Mouse (Mus musculus) midbrain, postnatal 0 days (tissue): Measurements from ENCODE around the gene 9930022D16Rik. TPM values are rescaled to one million over a fixed set of nuclear protein-coding genes. Genes with fewer than 3 reads are reported as not detected.

Source experiments
- ATAC-seq: fragments of 200-750 bp; cut with Nextera tagmentation; 2 replicates; pipeline ENCODE4 v1.8.0; 2017; ENCODE audit warnings: moderate number of reproducible peaks, mild to moderate bottlenecking, moderate TSS enrichment, moderate library complexity; ENCODE audit not compliant: low FRiP score
- DNase-seq: peaks from one replicate; pipeline ENCODE4 v3.0.0-alpha.2; 2015; ENCODE audit warnings: low spot score
- H3K27ac ChIP-seq: fragments of 300-500 bp; sonication (generic); 2 replicates; pipeline ENCODE4 v1.5.1; 2014; ENCODE audit warnings: low read depth, mild to moderate bottlenecking, low read length, mixed read lengths
- H3K27me3 ChIP-seq: fragments of 300-500 bp; sonication (generic); 2 replicates; pipeline ENCODE4 v1.6.1; 2014; ENCODE audit warnings: low read length, control low read depth, mixed read lengths; ENCODE audit not compliant: insufficient read depth
- H3K36me3 ChIP-seq: fragments of 300-500 bp; sonication (generic); 2 replicates; pipeline ENCODE4 v1.6.1; 2014; ENCODE audit warnings: low read length, control low read depth, mixed read lengths; ENCODE audit not compliant: insufficient read depth
- H3K4me1 ChIP-seq: fragments of 300-500 bp; sonication (generic); 2 replicates; pipeline ENCODE4 v1.6.1; 2014; ENCODE audit warnings: mild to moderate bottlenecking, control low read depth, antibody characterized with exemption, low read length, mixed read lengths; ENCODE audit not compliant: insufficient read depth
- H3K4me2 ChIP-seq: fragments of 300-500 bp; sonication (generic); 2 replicates; pipeline ENCODE4 v1.6.1; 2014; ENCODE audit warnings: low read depth, mild to moderate bottlenecking, low read length, mixed read lengths; ENCODE audit not compliant: poor library complexity, severe bottlenecking
- H3K4me3 ChIP-seq: fragments of 300-500 bp; sonication (generic); 2 replicates; pipeline ENCODE4 v1.5.1; 2014; ENCODE audit warnings: low read depth, mild to moderate bottlenecking, low read length, moderate library complexity
- H3K9ac ChIP-seq: fragments of 300-500 bp; sonication (generic); replicated peaks from 2 replicates; pipeline ENCODE4 v1.6.1; 2014; ENCODE audit warnings: mild to moderate bottlenecking, low read length, moderate library complexity, mixed read lengths; ENCODE audit not compliant: poor library complexity, severe bottlenecking
- H3K9me3 ChIP-seq: fragments of 300-500 bp; sonication (generic); 2 replicates; pipeline ENCODE4 v1.6.1; 2016; ENCODE audit warnings: low read length, control low read depth
- CTCF ChIP-seq: IDR thresholded peaks from 2 replicates; pipeline ENCODE4 v1.5.1; 2016; ENCODE audit warnings: antibody characterized with exemption, mild to moderate bottlenecking
- WGBS: fragments of 180-500 bp; shearing (Covaris S2); extraction: QIAGEN DNeasy Blood & Tissue Kit; methylation state at CpG from one replicate; pipeline ENCODE4 v1.1.7; 2014; 5-methylcytosine and 5-hydroxymethylcytosine counted together
- polyA plus RNA-seq: library from polyadenylated mRNA; unstranded; fragments of >200 nt; fragmentation: Nextera tagmentation; extraction: Ambion mirVana; gene quantifications from 2 replicates; pipeline ENCODE4 v1.2.1, GENCODE M21; 2015
- total RNA-seq: library from RNA; depleted of rRNA; stranded (reverse); fragments of >200 nt; gene quantifications from 2 replicates; pipeline ENCODE4 v1.2.3, GENCODE M21; 2014

The 9930022D16Rik gene
- total and polyA plus RNA-seq, 2 experiments from 2014 or later, result not detected

DNA sequence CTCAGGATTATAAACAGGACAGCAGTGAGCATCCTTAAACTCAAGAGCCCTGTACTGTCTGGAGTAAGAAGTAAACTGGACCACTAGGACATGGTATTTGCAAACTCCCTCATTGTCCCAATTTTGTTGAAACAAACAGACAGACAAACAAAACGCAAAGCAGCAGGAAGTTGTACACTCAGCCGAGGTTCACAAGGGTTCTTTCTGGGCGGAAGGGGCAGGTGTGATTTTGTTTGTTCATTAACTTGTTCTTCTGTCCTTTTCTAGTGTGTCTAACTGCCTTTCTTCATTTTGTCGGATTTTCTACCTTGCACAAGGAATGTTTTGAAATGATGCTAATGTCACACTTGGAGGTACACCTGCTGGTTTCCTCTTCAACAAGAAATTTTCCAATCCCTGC lies 5.7 kb downstream of the 9930022D16Rik start:
- H3K4me3 ChIP-seq, result no peak overlapping the region
- no peaks in the 10 kb centered on the region for H3K9me3 ChIP-seq
- ATAC-seq (no peak), DNase-seq (no peak)
- no peaks in the 10 kb centered on the region for H3K36me3 ChIP-seq
- WGBS, result 53% methylated on average over 4 of the region's 4 CpGs
- no peak overlapping the region for H3K4me2 ChIP-seq
- TF ChIP-seq CTCF, result no peak
- no peak overlapping the region for H3K27ac ChIP-seq
- H3K9ac ChIP-seq, result no peak overlapping the region
- no peaks in the 10 kb centered on the region for H3K4me1 ChIP-seq
- no peaks in the 10 kb centered on the region for H3K27me3 ChIP-seq

DNA sequence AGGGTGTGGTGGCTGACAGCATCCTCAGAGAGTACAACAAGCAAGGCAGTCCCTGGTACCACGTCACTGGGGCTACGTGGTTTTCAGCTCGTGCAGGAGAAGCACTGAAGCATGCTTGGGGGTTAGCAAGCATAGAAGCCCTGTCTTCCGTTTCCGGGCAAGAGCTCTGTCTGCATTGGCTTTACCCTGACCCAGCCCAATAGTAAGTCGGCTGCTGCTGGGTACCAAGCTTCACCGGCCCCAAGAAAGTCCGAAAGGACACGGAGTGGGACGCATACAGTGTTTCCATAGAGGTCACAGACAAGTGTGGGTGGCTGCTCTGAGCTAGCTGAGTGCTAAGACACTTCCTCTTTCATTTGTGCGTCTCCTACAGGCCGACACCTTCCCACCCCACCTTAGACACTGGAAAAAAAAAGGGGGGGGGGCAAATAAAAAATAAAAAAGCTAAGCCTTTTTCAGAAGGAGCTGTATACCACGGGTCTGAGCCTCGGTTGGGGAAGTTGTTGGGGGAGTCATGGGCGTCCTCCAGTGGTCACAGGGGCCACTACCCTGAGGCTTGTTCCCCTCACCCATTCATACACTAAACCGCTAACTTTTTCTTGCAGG lies 6.3 kb downstream of the 9930022D16Rik start:
- ATAC-seq, result no peak
- Histone ChIP-seq H3K4me3 (no peak overlapping the region), H3K4me1 (no peaks in the 10 kb centered on the region), H3K4me2 (no peak overlapping the region), H3K27me3 (no peaks in the 10 kb centered on the region), H3K9ac (no peak overlapping the region), H3K27ac (no peak overlapping the region), H3K36me3 (no peaks in the 10 kb centered on the region), H3K9me3 (no peaks in the 10 kb centered on the region)
- DNase-seq, result no peak
- TF ChIP-seq CTCF, result no peak
- WGBS, result 48% methylated on average over 16 of the region's 16 CpGs

DNA sequence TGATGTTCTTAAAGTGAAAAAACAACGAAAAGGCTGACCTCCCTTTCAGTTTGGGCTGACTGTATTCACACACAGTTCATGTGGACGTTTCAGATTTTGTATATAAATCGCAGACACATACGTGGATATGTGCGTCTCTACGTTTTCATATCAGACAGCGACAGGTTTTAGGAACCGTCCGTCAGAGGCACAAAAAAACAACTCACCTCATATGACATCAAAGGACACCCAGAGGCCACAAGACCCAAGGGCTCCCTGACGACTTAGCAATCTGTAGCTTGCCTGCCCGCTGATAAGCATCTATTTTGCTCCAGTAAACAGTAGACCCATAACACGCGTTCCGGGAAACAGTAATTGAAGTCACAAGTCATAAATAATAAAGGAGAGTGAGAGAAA lies 6.8 kb downstream of the 9930022D16Rik start:
- no peak for DNase-seq
- no peak for ATAC-seq
- H3K4me2 ChIP-seq, result no peak overlapping the region
- no peaks in the 10 kb centered on the region for H3K9me3 ChIP-seq
- WGBS, result 82% methylated on average over 14 of the region's 14 CpGs
- H3K4me3 ChIP-seq, result no peak overlapping the region
- no peak overlapping the region for H3K27ac ChIP-seq
- no peak overlapping the region for H3K9ac ChIP-seq
- TF ChIP-seq CTCF, result no peak
- no peaks in the 10 kb centered on the region for H3K27me3 ChIP-seq
- no peaks in the 10 kb centered on the region for H3K4me1 ChIP-seq
- no peaks in the 10 kb centered on the region for H3K36me3 ChIP-seq

DNA sequence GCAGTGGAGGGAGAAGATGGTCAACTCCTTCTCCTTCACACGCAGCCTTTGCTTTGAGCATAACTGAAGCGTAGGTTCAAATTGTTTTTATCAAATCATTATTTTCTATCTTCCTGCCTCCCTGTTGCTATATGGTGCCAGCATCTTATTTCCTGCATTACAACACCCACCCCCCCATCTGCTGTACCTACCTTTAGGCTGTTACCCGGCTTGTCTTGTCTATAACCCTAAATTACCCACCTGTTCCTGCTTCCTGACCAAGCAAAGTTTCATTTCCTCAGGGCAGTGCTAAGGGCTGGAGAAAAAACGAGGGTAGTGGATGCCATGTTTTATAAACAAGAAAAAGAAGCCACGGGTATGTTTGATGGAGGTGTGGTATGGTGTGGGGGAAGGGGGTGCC lies 7.5 kb downstream of the 9930022D16Rik start:
- TF ChIP-seq CTCF, result no peak
- no peaks in the 10 kb centered on the region for H3K9me3 ChIP-seq
- no peak overlapping the region for H3K4me2 ChIP-seq
- ATAC-seq, result no peak
- H3K4me1 ChIP-seq, result no peaks in the 10 kb centered on the region
- H3K27ac ChIP-seq, result no peak overlapping the region
- no peaks in the 10 kb centered on the region for H3K36me3 ChIP-seq
- H3K9ac ChIP-seq, result no peak overlapping the region
- 87% methylated on average over 5 of the region's 5 CpGs for WGBS
- no peak for DNase-seq
- H3K4me3 ChIP-seq, result no peak overlapping the region
- H3K27me3 ChIP-seq, result no peaks in the 10 kb centered on the region

DNA sequence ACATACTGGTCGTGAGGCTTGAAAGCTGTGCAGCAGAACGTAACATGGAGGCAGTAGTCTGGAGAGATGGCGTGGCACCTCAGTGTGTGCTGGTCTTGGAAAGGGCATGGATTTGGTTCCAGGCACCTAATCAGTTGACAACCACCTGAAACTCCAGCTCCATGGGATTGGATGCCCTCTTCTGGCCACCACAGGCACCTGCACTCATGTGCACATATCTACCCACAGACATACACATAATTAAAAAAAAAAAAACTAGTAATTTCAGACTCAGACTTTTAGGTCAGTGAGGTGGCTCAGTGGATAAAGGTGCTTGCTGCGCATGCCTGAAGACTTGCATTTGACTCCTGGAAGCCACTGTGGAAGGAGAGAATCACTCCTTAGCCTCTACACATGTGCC lies 8.5 kb downstream of the 9930022D16Rik start:
- Histone ChIP-seq H3K9ac (no peak overlapping the region), H3K27ac (no peak overlapping the region), H3K4me2 (no peak overlapping the region), H3K27me3 (no peaks in the 10 kb centered on the region), H3K4me1 (peaks cover 6% of the 10 kb centered on the region; the same call in 1 of the 2 replicates), H3K9me3 (no peaks in the 10 kb centered on the region), H3K4me3 (no peak overlapping the region), H3K36me3 (no peaks in the 10 kb centered on the region)
- ATAC-seq, result no peak
- no peak; the same call in 1 of the 2 replicates for TF ChIP-seq CTCF
- no peak for DNase-seq
- WGBS, result 98% methylated on average over 4 of the region's 4 CpGs

DNA sequence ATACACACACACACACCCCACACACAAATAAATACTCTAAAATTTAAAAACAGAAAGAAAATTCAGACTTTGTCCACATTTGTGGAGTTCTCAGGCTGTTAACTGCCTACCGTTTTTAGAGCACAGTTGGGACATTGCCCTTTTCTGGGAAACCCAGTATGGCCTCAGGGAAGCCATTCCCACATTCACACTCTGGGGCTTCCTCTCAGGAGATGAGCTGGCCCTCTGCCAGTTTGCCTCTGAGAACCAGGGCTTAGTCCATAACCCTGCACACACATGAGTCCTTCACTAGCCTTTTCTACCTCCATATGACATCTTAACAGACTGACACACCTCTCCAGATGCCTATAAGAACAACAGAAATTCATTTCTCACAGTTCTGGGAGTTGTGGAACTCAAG lies 9.6 kb downstream of the 9930022D16Rik start:
- H3K36me3 ChIP-seq, result no peaks in the 10 kb centered on the region
- no peak overlapping the region for H3K4me2 ChIP-seq
- no peaks in the 10 kb centered on the region for H3K27me3 ChIP-seq
- peaks cover 6% of the 10 kb centered on the region; the same call in 1 of the 2 replicates for H3K4me1 ChIP-seq
- H3K9me3 ChIP-seq, result no peaks in the 10 kb centered on the region
- no peak for TF ChIP-seq CTCF
- WGBS, result 83% methylated on average over 1 of the region's 1 CpGs
- ATAC-seq (no peak), DNase-seq (no peak)
- no peak overlapping the region for H3K4me3 ChIP-seq
- H3K27ac ChIP-seq, result no peak overlapping the region
- no peak overlapping the region for H3K9ac ChIP-seq
